19 mouse cellular contexts compared by ENCODE assay signal in genomic region chr7:65909343-65910127, GRCm38 (mm10). TPM values are rescaled to one million over a fixed set of nuclear protein-coding genes. Genes with fewer than 3 reads are reported as not detected.
DNase-seq lines count a peak whose midpoint lies in the region.
"Had no signal": no experiment of that assay in that cellular context is flagged by ENCODE, and none has a peak within 500 bp of the region (broad histone marks: within the 10 kb centered on the region; RNA-seq: fewer than 3 reads in every experiment).

No protein-coding gene starts in this region.

- 79% methylated on average over 12 of the region's 12 CpGs for WGBS in heart, embryonic 10.5 days

- peaks cover 7% of the 10 kb centered on the region for H3K4me1 ChIP-seq in heart, embryonic 10.5 days
- H3K4me1 ChIP-seq: forebrain, embryonic 10.5 days; heart, embryonic 13.5 days; liver, embryonic 15.5 days had no signal

- no peaks in the 10 kb centered on the region for H3K36me3 ChIP-seq in heart, embryonic 10.5 days
- H3K36me3 ChIP-seq: forebrain, embryonic 10.5 days; heart, embryonic 13.5 days; limb, embryonic 12.5 days; liver, embryonic 15.5 days had no signal

- peaks cover 42% of the 10 kb centered on the region for H3K27me3 ChIP-seq in heart, embryonic 10.5 days (ENCODE audit: insufficient read depth, poor library complexity, severe bottlenecking)
- H3K27me3 ChIP-seq: limb, embryonic 12.5 days; liver, embryonic 15.5 days had no signal

- H3K27ac ChIP-seq in heart, embryonic 10.5 days: no peak overlapping the region
- H3K27ac ChIP-seq: forebrain, embryonic 10.5 days; heart, embryonic 13.5 days; limb, embryonic 12.5 days; liver, embryonic 15.5 days had no signal

- H3K9me3 ChIP-seq in heart, embryonic 10.5 days: no peaks in the 10 kb centered on the region
- H3K9me3 ChIP-seq: forebrain, embryonic 10.5 days; heart, embryonic 13.5 days; limb, embryonic 12.5 days; liver, embryonic 15.5 days had no signal

- DNase-seq in heart, adult 18-20 months: peak; percentile 73
- no peak for DNase-seq in heart, embryonic 10.5 days (ENCODE audit: low spot score)
- peak; percentile 16 for DNase-seq in lung, postnatal 10 days
- no peak for DNase-seq in lung, postnatal 25 days (ENCODE audit: low spot score)
- DNase-seq in heart, adult 9 months (ENCODE audit: low spot score in 2 of 2): peak; percentile 74 to 77
- peak; percentile 23 for DNase-seq in heart, postnatal 4 days
- DNase-seq in right cerebral cortex, postnatal 25 days: no peak
- DNase-seq: adrenal gland, postnatal 14 days; cerebellum, adult 11-12 months; cerebellum, postnatal 36 days; kidney, postnatal 4 days; lung, postnatal 14 days; retina, postnatal 1 day; right cerebral cortex, postnatal 4 days had no signal

- H3K4me3 ChIP-seq in heart, embryonic 10.5 days: no peak overlapping the region
- H3K4me3 ChIP-seq: forebrain, embryonic 10.5 days; heart, embryonic 13.5 days; limb, embryonic 12.5 days; liver, embryonic 15.5 days had no signal

RNA-seq across cellular contexts. Expression of gene Pcsk6, which starts 48.0 kb away (rescaled TPM):
- 10 to 100 TPM; 34.8 to 36.9 TPM for total RNA-seq in heart, adult 18-20 months (2021)
- polyA plus RNA-seq in heart, embryonic 10.5 days (2016; fragmentation: Nextera tagmentation; extraction: Ambion mirVana): 3.5 and 5.1 TPM in 2 replicates
- total RNA-seq in heart, postnatal 4 days (2021): 10 to 100 TPM; 32.7 to 39.8 TPM
- total RNA-seq: neutrophil, adult 5-6 weeks had no signal

Comparison
In these comparisons a context has a peak if more than half of its experiments do, and no peak if none do; other contexts are left out.
1. DNase-seq: peak in heart, adult 18-20 months (2 of 2), lung, postnatal 10 days (single experiment), heart, adult 9 months (2 of 2) and heart, postnatal 4 days (single experiment); none in heart, embryonic 10.5 days (single experiment), lung, postnatal 25 days (single experiment) and right cerebral cortex, postnatal 25 days (single experiment).